Mouse (Mus musculus) limb, embryonic 15.5 days (tissue): Measurements from ENCODE around the gene Mthfsl. TPM values are rescaled to one million over a fixed set of nuclear protein-coding genes. Genes with fewer than 3 reads are reported as not detected.
"Not testable (repeated sequence)": the region's sequence is repeated elsewhere in the genome, so short reads cannot be mapped to it uniquely, and the experiment has no call there.

Experiments used
- ATAC-seq: fragments of 200-750 bp; cut with Nextera tagmentation; 2 replicates; pipeline ENCODE4 v1.8.0; 2017; ENCODE audit warnings: low read depth, moderate TSS enrichment; ENCODE audit not compliant: insufficient number of reproducible peaks, low FRiP score, low TSS enrichment
- H3K27ac ChIP-seq: fragments of 300-500 bp; sonication (generic); 2 replicates; pipeline ENCODE4 v1.5.1; 2015; ENCODE audit warnings: moderate library complexity, mild to moderate bottlenecking, inconsistent platforms
- H3K27me3 ChIP-seq: fragments of 300-500 bp; sonication (generic); 2 replicates; pipeline ENCODE4 v1.6.1; 2015; ENCODE audit warnings: inconsistent platforms
- H3K36me3 ChIP-seq: fragments of 300-500 bp; sonication (generic); 2 replicates; pipeline ENCODE4 v1.6.1; 2015; ENCODE audit warnings: inconsistent platforms
- H3K4me1 ChIP-seq: fragments of 300-500 bp; sonication (generic); 2 replicates; pipeline ENCODE4 v1.6.1; 2015; ENCODE audit warnings: inconsistent platforms
- H3K4me2 ChIP-seq: fragments of 300-500 bp; sonication (generic); 2 replicates; pipeline ENCODE4 v1.6.1; 2015; ENCODE audit warnings: mild to moderate bottlenecking, inconsistent platforms
- H3K4me3 ChIP-seq: fragments of 300-500 bp; sonication (generic); 2 replicates; pipeline ENCODE4 v1.5.1; 2015; ENCODE audit warnings: mild to moderate bottlenecking, inconsistent platforms
- H3K9ac ChIP-seq: fragments of 300-500 bp; sonication (generic); 2 replicates; pipeline ENCODE4 v1.6.1; 2015; ENCODE audit warnings: inconsistent platforms
- H3K9me3 ChIP-seq: fragments of 300-500 bp; sonication (generic); 2 replicates; pipeline ENCODE4 v1.6.1; 2016; ENCODE audit warnings: inconsistent platforms
- WGBS: fragments of 180-500 bp; shearing (Covaris S2); methylation state at CpG from one replicate; pipeline ENCODE4 v1.1.7; 2015; 5-methylcytosine and 5-hydroxymethylcytosine counted together
- polyA plus RNA-seq: library from polyadenylated mRNA; unstranded; fragments of >200 nt; fragmentation: Nextera tagmentation; extraction: Ambion mirVana; gene quantifications from 2 replicates; pipeline ENCODE4 v1.2.1, GENCODE M21; 2015

The Mthfsl gene
- polyA plus RNA-seq = 32.1 and 32.4 TPM in 2 replicates

DNA sequence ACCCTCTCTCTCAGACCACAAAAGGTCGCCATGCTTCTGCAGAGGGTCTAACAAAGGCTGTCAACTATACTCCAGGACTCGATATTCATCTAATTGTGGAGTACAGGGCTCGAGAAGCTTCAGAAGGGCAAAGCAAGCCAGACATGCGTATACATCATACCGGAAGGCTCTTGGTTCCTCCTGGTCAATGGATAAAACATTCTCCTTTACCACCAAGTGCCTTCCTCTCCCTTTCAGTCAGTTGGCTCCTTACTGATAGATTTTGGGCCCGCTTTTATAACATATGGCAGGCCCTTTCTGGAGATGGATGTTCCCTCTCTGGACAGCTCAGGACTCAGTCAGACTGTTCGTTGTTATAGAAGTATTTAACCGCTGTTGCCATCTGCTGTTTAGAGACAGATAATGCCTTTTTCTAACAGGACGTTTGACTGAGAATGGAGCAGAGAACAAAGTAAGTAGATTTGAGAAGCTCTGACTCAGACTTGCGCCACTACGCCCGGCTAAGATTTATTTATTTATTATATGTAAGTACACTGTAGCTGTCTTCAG lies at the start of gene Mthfsl:
TSS of gene Mthfsl (minus strand) at position 308 of the 549 bp plus-strand sequence.
- not testable (repeated sequence) for H3K36me3 ChIP-seq, H3K4me1 ChIP-seq, H3K9me3 ChIP-seq, H3K9ac ChIP-seq, H3K27me3 ChIP-seq
- peak; percentile 27; the same call in 1 of the 2 replicates for ATAC-seq
- WGBS = 17% methylated on average over 12 of the region's 12 CpGs
- Histone ChIP-seq H3K4me3 (peak within 1 kb of the TSS; percentile 38), H3K27ac (peak within 1 kb of the TSS; percentile 82), H3K4me2 (peak within 1 kb of the TSS; percentile 39)

DNA sequence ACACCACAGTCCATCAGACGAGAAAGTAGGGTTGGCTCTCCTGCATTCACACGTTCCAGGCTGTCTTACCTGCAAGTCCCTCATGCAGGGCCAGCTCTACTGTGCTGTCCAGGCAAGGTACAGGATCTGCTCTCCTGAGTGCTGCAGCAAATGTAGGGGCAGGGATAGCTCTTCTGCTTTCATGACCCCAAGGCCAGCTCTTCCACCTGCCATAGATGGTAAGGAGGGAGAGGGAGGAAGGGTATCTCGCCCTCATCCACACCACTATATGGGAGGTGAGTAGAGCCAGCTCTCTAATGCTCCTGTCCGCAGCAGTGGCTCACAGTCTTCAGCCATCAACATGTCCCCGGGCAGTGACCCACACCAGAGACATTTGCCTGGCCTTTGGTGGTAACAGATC lies 49.4 kb upstream of the Mthfsl start:
- H3K27ac ChIP-seq, H3K4me2 ChIP-seq, H3K4me1 ChIP-seq, H3K9ac ChIP-seq, H3K36me3 ChIP-seq, ATAC-seq, H3K4me3 ChIP-seq, H3K27me3 ChIP-seq, H3K9me3 ChIP-seq: not testable (repeated sequence)
- 85% methylated on average over 4 of the region's 5 CpGs for WGBS

DNA sequence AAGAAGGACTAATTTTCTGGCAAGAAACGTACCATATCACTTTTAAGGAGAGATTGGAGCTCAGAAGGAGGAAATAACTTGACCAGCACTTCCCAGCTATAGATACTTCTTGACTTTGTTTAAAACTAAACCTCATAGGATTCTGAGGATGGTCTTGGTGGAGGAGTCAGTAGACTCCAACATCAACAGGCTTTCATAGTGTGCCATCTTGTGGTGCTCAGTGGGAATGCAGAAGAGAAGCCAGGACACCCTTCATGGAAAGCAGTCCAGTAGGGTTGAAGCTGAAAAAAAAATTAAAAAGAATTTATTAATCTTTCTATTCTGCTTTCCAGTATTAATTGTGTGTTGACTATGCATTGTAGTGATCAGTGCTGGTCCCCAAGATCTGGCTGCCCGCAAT lies 26.6 kb upstream of the Mthfsl start:
- H3K27me3 ChIP-seq, H3K9me3 ChIP-seq, H3K4me3 ChIP-seq, H3K36me3 ChIP-seq, ATAC-seq, H3K4me1 ChIP-seq, H3K4me2 ChIP-seq, H3K27ac ChIP-seq, H3K9ac ChIP-seq: not testable (repeated sequence)
- 44% methylated on average over 1 of the region's 2 CpGs for WGBS

DNA sequence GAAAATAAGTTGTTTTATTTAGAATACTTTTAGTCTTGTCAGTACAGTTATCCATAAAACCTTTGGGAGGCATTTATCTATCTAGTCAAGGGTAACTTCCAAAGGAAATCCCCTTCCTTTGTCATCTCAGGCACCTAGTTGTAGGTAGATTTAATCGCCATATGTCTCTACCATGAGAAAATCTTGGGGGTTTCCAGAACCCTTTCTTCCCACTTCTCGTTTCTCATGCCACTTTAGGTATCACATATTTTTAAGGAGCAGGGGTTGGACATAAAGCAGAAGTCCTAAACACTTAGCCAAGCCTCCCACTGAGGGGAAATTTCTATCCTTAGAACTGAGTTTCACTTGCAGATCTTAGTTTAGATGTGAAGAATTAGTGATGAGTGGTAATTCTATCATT lies 25.9 kb upstream of the Mthfsl start:
- H3K27ac ChIP-seq, H3K4me3 ChIP-seq, H3K9me3 ChIP-seq, H3K4me2 ChIP-seq, H3K9ac ChIP-seq, H3K4me1 ChIP-seq, H3K27me3 ChIP-seq, ATAC-seq, H3K36me3 ChIP-seq: not testable (repeated sequence)
- 100% methylated on average over 1 of the region's 2 CpGs for WGBS

DNA sequence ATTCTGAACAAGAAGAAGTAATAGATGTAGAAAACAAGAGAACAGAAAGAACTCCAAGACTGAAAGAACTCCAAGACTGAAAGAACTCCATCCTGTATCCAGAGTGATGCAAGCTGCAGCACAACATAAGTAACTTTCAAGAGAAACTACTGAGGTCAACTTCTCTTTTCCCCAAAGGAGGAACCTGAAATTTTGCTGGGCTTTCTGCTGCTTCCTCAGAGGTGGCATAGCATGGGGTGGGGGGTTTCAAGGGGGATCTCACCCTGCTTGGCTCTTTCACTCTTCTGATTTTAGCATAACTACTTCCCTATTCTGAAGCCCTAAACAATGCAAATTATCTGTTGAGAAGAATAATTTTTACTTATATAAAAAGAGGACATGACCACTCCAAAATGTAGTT lies 15.2 kb upstream of the Mthfsl start:
- H3K9ac ChIP-seq, H3K4me1 ChIP-seq, H3K4me2 ChIP-seq, H3K36me3 ChIP-seq, ATAC-seq, H3K27me3 ChIP-seq, H3K4me3 ChIP-seq, H3K9me3 ChIP-seq, H3K27ac ChIP-seq: not testable (repeated sequence)

DNA sequence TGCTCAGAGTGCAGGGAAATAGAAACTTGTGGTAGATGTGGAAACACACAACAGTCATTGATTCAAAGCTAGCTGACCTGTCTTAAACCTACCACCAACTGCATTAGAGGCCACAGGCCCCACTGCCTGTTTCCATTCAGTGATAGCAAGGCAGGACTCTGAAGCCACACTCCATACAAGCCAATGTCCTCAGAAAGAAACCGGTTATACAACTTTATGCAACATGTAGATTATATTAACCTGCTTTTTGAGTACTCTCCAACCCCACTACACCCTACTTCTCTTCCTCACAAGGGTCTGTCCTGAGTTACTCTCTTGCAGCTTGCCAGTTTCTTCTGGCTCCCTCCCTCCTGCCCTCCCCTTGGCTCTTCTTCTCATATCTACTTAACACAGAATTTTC lies 13.1 kb upstream of the Mthfsl start:
- H3K27ac ChIP-seq, H3K4me3 ChIP-seq, H3K9ac ChIP-seq, H3K4me2 ChIP-seq, ATAC-seq, H3K27me3 ChIP-seq, H3K9me3 ChIP-seq, H3K4me1 ChIP-seq, H3K36me3 ChIP-seq: not testable (repeated sequence)
- WGBS = 86% methylated on average over 1 of the region's 1 CpGs

DNA sequence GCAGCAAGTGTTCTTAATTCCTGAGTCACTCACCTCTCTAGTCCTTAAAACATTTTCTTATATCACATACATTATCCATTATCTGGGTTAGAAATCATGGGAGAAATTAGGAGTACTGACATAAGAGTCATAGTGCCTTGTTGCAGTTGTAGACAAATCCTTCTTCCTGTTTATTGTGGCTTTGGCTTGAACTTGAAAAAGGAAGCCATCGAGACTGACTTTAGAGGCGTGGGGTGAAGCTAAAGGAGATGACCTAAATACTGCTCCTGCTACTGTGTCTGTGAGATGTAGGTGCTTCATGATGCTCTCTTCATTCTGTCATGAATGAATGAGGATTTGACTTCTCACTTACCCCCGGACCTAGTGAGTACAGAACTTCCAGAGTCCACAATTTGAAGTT lies 12.2 kb upstream of the Mthfsl start:
- not testable (repeated sequence) for H3K9ac ChIP-seq, H3K4me1 ChIP-seq, H3K27me3 ChIP-seq, H3K4me2 ChIP-seq, H3K27ac ChIP-seq, H3K36me3 ChIP-seq, H3K4me3 ChIP-seq, H3K9me3 ChIP-seq, ATAC-seq
- WGBS = 82% methylated on average over 3 of the region's 3 CpGs

DNA sequence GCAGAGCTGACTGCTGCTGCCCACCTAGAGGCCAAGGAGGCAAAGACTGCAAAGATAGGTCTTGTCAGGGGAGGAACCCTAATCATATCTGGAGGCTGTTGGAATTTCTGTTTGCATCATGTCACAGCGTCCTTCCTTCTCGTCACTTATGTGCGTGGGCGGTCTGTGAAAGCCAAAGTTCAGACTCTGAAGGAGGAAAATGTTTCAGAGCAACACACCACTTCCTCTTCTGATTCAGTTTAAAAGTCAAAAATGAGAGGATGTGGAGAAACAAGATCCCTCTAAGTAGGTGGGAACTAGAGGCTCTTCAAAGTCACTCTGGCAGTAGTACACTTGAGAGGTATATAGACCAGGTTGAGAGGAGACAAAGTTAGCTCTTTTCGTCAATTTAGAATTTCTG lies 11.6 kb upstream of the Mthfsl start, which contains the start of gene Bcl2a1d:
TSS of gene Bcl2a1d (minus strand) at position 187 of the 400 bp plus-strand sequence.
- not testable (repeated sequence) for H3K9ac ChIP-seq, H3K4me2 ChIP-seq, H3K27me3 ChIP-seq, ATAC-seq, H3K4me1 ChIP-seq, H3K9me3 ChIP-seq, H3K36me3 ChIP-seq, H3K27ac ChIP-seq, H3K4me3 ChIP-seq
- 88% methylated on average over 5 of the region's 5 CpGs for WGBS

DNA sequence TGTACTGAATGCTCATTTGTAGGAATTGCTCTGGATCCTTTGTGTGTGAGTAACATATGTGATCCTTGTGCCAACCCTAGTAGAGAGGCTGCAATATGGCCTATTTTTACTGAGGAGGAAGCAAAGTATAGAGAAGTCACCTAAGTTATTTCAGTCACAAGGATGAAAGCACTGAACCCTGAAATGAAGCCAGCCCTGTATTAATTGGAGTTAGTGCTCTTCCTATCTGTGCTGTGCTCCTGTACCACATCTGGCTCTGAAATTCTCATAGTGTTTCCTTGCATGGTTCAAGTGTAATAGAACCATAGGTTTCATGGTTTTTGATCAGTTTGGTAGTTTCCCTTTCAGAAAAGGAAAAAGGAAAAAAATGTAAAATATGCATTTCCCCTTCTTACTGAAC lies 8.2 kb upstream of the Mthfsl start:
- not testable (repeated sequence) for H3K4me2 ChIP-seq, H3K27me3 ChIP-seq, H3K36me3 ChIP-seq, H3K27ac ChIP-seq, H3K4me3 ChIP-seq, H3K9ac ChIP-seq, ATAC-seq, H3K9me3 ChIP-seq, H3K4me1 ChIP-seq

DNA sequence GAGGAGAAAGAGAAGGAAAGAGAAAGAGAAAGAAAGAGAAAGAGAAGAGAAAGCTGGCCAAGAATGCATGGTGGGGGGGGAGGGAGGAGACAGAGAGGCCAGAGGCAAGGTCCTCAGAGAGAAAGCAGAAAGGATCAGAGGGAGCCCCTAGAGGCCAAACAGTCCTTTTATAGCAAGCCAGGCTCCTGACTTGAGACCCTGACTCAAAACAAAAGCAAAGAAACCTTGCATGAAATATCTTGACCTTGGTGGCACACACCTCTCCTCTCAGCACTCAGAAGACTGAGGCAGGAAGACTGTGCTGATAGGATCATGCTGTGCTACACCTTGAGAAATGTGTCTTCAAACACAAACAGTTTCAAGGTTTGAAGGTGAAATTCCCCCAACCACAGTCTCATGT lies 1.5 kb upstream of the Mthfsl start:
- ATAC-seq = not testable (repeated sequence)

DNA sequence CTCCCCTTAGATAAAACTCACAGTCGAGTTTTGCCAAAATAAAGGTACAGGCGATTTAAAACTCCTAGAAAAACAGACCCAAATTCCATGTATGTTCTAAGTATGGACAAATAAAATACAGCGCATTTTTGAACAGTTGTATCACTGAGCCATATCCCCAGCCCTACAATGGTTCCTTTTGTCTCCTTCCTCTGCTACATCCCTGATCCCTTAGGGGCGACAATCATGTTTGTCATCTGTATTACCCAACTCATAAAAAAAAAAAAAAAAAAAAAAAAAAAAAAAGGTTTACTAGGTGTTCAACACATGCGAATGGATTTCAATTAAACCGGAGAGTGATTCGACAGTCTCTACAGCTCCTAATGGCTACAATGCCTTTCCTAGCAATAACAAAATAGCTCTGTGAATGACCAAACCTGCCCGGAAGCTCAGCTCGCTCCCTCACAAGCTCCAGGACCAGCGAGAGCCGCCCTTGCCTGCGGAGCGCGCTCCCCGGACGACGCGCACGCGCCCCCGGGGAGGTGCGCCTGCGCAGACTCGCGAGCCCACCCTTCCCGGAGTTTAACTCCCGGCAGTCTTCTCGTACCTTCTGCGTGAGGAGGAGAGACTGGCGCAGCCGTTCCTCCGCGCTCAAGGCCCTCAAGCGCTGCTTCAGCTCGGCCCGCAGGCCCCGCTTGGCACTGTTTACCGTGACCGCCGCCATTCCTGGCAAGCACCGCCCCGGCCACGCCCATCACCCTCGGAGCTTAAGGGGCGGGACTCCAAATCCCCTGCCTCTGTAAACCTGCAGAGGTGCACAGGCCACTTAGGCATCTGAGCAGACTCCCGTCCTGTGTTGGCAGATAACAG lies 799 bp downstream of the Mthfsl start:
- WGBS = 6% methylated on average over 17 of the region's 46 CpGs
- not testable (repeated sequence) for H3K27me3 ChIP-seq, H3K4me1 ChIP-seq, H3K9me3 ChIP-seq, H3K36me3 ChIP-seq, H3K9ac ChIP-seq
- Histone ChIP-seq H3K4me2 (peak overlapping the region; percentile 31), H3K4me3 (peak overlapping the region; percentile 38), H3K27ac (peak overlapping the region; percentile 82)
- ATAC-seq = peak; percentile 91

More for the DNA sequence above, 1.5 kb upstream of the Mthfsl start:
- not testable (repeated sequence) for H3K9ac ChIP-seq, H3K27ac ChIP-seq, H3K27me3 ChIP-seq, H3K4me1 ChIP-seq, H3K4me3 ChIP-seq, H3K4me2 ChIP-seq, H3K36me3 ChIP-seq, H3K9me3 ChIP-seq

DNA sequence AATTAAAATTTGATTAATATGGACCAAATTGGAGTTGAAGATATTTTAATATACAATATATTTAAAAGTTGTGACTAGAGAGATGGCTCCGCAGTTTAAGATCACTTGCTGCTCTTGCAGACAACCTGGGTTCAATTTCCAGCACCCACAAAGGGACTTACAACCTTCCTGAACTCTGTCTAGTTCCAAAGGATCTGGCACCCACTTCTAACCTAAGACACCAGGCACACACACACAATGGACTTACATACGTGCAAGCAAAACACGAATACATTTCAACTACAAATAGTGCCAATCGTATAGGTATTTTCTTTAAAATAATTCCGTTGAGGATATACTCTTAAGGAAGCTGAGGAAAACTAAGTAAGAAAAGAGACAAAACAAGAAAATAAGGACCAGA lies 1.5 kb downstream of the Mthfsl start:
- not testable (repeated sequence) for H3K27ac ChIP-seq, H3K4me3 ChIP-seq, ATAC-seq, H3K36me3 ChIP-seq, H3K27me3 ChIP-seq, H3K9ac ChIP-seq, H3K4me1 ChIP-seq, H3K9me3 ChIP-seq
- H3K4me2 ChIP-seq = peak overlapping the region; percentile 31; the same call in 1 of the 2 replicates
- 69% methylated on average over 5 of the region's 5 CpGs for WGBS
